Comparison of ENCODE assay signal across 10 mouse cellular contexts in the genomic region with DNA sequence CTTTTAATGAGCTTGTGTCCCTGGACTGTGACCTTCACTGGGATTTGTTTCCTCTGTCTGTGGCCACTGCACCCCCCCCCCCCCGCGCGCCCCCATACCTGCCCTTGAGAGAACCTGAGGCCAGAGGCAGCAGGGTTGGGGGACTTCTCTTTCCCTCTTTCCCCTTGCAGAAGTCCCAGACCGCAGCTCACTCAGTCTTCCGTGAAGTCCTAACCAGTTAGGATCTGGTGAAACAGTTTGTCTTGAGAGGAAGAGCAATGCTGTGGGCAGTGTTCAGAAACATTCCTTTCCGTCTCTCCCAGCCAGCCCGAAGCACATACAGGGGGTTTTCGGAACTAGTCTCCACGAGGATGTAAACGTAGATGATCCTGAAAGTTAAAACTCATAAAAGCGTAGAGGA.
"Had no signal": no experiment of that assay in that cellular context is flagged by ENCODE, and none has a peak within 500 bp of the region (broad histone marks: within the 10 kb centered on the region; RNA-seq: fewer than 3 reads in every experiment).

No protein-coding gene starts in this region.

- H3K4me2 ChIP-seq: liver, embryonic 12.5 days; lung, embryonic 14.5 days; midbrain, embryonic 12.5 days had no signal

- DNase-seq: lung, embryonic 14.5 days; lung, postnatal 10 days; right cerebral cortex, adult 18-20 months; right cerebral cortex, postnatal 25 days; thymus, adult 18-20 months; thymus, postnatal 14 days had no signal

- ATAC-seq: intestine, embryonic 16.5 days; liver, embryonic 12.5 days had no signal

- H3K27ac ChIP-seq: liver, embryonic 12.5 days; macrophage; midbrain, embryonic 12.5 days had no signal

- H3K27me3 ChIP-seq: midbrain, embryonic 12.5 days had no signal

- H3K9ac ChIP-seq: liver, embryonic 12.5 days; lung, embryonic 14.5 days; midbrain, embryonic 12.5 days had no signal

- H3K4me3 ChIP-seq: liver, embryonic 12.5 days; midbrain, embryonic 12.5 days had no signal

- H3K9me3 ChIP-seq: liver, embryonic 12.5 days; midbrain, embryonic 12.5 days had no signal

- H3K36me3 ChIP-seq: liver, embryonic 12.5 days; midbrain, embryonic 12.5 days had no signal
